Mouse (Mus musculus) spleen, adult 2 months (tissue): ENCODE data around the gene 1700067K01Rik. TPM values are rescaled to one million over a fixed set of nuclear protein-coding genes. Genes with fewer than 3 reads are reported as not detected.

Experiments
- DNase-seq, 2 experiments: peaks; one replicate each; pipeline versions ENCODE4 v3.0.0 to v3.0.0-alpha.2; 2012 to 2021; ENCODE audit warnings: low spot score in 2 of 2, low read depth in 1 of 2
- H3K27ac ChIP-seq: fragments of 200-500 bp; 2 replicates; pipeline ENCODE4 v1.5.1; 2012; ENCODE audit warnings: low read length, inconsistent platforms; ENCODE audit not compliant: insufficient read depth
- H3K27me3 ChIP-seq: fragments of 200-500 bp; 2 replicates; pipeline ENCODE4 v1.6.1; 2012; ENCODE audit warnings: mild to moderate bottlenecking, moderate library complexity, low read length, inconsistent platforms; ENCODE audit not compliant: control insufficient read depth, insufficient read depth
- H3K36me3 ChIP-seq: fragments of 200-500 bp; 2 replicates; pipeline ENCODE4 v1.6.1; 2012; ENCODE audit warnings: mild to moderate bottlenecking, low read length, inconsistent platforms; ENCODE audit not compliant: control insufficient read depth, insufficient read depth
- H3K4me1 ChIP-seq: fragments of 200-500 bp; 2 replicates; pipeline ENCODE4 v1.6.1; 2011; ENCODE audit warnings: inconsistent platforms; ENCODE audit not compliant: control insufficient read depth, insufficient read depth, insufficient read length
- H3K4me3 ChIP-seq: fragments of 200-500 bp; 2 replicates; pipeline ENCODE4 v1.5.1; 2011; ENCODE audit warnings: mild to moderate bottlenecking, inconsistent platforms; ENCODE audit not compliant: insufficient read depth, insufficient read length; ENCODE audit errors: extremely low read depth
- CTCF ChIP-seq: fragments of 200-500 bp; IDR thresholded peaks from 2 replicates; pipeline ENCODE4 v1.5.1; 2011; ENCODE audit warnings: mild to moderate bottlenecking, inconsistent platforms; ENCODE audit not compliant: insufficient read depth, insufficient read length, insufficient replicate concordance; ENCODE audit errors: extremely low read depth
- POLR2A ChIP-seq: fragments of 200-500 bp; IDR thresholded peaks from 2 replicates; pipeline ENCODE4 v1.6.1; 2011; ENCODE audit warnings: low read depth, low read length, inconsistent platforms
- WGBS: fragments of 180-500 bp; shearing (Covaris S2); methylation state at CpG from one replicate; pipeline ENCODE4 v1.1.7; 2018; 5-methylcytosine and 5-hydroxymethylcytosine counted together
- polyA plus RNA-seq: library from polyadenylated mRNA; depleted of rRNA; stranded (reverse); fragments of >200 nt; gene quantifications from 2 replicates; pipeline ENCODE4 v1.2.3, GENCODE M21; 2012

Gene 1700067K01Rik
- polyA plus RNA-seq, 1 experiment: 0.46 TPM

- no peak for TF ChIP-seq POLR2A
- no peak for TF ChIP-seq CTCF
- Histone ChIP-seq H3K36me3 (no peaks in the 10 kb centered on the region), H3K27ac (no peak overlapping the region), H3K4me1 (peaks cover 3% of the 10 kb centered on the region; the same call in 1 of the 2 replicates), H3K4me3 (no peak overlapping the region), H3K27me3 (no peaks in the 10 kb centered on the region)
- 98% methylated on average over 7 of the region's 7 CpGs for WGBS
- no peak for DNase-seq
These were observed 33.6 kb upstream of the 1700067K01Rik start for GRCm38 (mm10) chr8:83967701-83968100.

DNA sequence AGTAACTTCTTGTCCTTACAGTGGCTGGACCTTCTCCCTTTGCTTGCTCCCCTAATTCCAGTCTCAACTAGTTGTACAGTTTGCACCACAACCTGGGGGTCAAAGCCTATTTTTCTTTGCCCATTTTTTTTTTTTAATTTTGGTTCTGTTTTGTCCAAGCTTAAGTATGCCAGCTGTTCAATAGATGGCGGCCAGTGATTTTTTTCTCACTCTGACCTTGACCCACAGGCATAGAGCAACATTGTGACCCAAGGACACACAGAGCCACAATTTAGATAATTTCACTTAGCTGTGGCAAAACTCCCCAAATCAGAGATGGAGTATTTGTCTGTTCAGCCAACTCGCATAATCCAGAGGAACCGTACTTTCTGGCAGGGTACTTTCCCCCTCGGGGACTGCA lies 30.2 kb upstream of the 1700067K01Rik start:
- DNase-seq: no peak
- 90% methylated on average over 4 of the region's 4 CpGs for WGBS
- no peak for TF ChIP-seq POLR2A
- no peak for TF ChIP-seq CTCF
- no peaks in the 10 kb centered on the region for H3K27me3 ChIP-seq
- no peak overlapping the region for H3K27ac ChIP-seq
- H3K4me3 ChIP-seq: no peak overlapping the region
- peaks cover 9% of the 10 kb centered on the region; the same call in 1 of the 2 replicates for H3K4me1 ChIP-seq
- H3K36me3 ChIP-seq: no peaks in the 10 kb centered on the region

DNA sequence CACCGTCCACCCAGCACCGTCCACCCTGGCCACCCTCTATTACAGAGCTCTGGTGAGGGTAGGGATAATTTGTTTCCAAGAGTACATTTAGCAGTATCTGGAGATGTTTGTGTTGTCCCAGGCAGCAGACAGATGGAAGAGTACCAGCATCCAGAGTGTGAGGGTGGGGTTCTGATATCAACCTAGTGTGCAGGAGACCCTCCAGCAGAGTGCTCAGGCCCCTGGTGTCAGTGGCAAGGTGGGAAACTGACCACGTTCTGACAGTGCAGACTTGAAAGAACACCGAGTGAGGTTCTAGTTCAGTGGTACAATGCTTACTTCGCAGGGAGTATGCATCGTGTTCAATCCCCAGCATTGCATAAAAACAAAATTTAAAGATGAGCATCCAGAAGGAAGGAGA lies 29.6 kb upstream of the 1700067K01Rik start:
- Histone ChIP-seq H3K4me1 (peaks cover 9% of the 10 kb centered on the region; the same call in 1 of the 2 replicates), H3K4me3 (no peak overlapping the region), H3K27ac (no peak overlapping the region), H3K27me3 (no peaks in the 10 kb centered on the region), H3K36me3 (no peaks in the 10 kb centered on the region)
- no peak for DNase-seq
- 91% methylated on average over 6 of the region's 6 CpGs for WGBS
- TF ChIP-seq CTCF (no peak), POLR2A (no peak)

- peak; percentile 94 to 98 for DNase-seq
- no peaks in the 10 kb centered on the region for H3K27me3 ChIP-seq
- WGBS: under 1% methylated on average over 91 of the region's 94 CpGs
- H3K4me1 ChIP-seq: peaks cover 14% of the 10 kb centered on the region; the same call in 1 of the 2 replicates
- TF ChIP-seq CTCF (no peak), POLR2A (peak; percentile 12; the same call in 1 of the 2 replicates)
- H3K4me3 ChIP-seq: peak within 1 kb of the TSS; percentile 83
- no peaks in the 10 kb centered on the region for H3K36me3 ChIP-seq
- peak within 1 kb of the TSS; percentile 35 for H3K27ac ChIP-seq
These were observed 28.9 kb upstream of the 1700067K01Rik start, which contains the start of gene Prkaca for GRCm38 (mm10) chr8:83972150-83973120. Gene Prkaca (plus strand): TSS chr8:83972993.

DNA sequence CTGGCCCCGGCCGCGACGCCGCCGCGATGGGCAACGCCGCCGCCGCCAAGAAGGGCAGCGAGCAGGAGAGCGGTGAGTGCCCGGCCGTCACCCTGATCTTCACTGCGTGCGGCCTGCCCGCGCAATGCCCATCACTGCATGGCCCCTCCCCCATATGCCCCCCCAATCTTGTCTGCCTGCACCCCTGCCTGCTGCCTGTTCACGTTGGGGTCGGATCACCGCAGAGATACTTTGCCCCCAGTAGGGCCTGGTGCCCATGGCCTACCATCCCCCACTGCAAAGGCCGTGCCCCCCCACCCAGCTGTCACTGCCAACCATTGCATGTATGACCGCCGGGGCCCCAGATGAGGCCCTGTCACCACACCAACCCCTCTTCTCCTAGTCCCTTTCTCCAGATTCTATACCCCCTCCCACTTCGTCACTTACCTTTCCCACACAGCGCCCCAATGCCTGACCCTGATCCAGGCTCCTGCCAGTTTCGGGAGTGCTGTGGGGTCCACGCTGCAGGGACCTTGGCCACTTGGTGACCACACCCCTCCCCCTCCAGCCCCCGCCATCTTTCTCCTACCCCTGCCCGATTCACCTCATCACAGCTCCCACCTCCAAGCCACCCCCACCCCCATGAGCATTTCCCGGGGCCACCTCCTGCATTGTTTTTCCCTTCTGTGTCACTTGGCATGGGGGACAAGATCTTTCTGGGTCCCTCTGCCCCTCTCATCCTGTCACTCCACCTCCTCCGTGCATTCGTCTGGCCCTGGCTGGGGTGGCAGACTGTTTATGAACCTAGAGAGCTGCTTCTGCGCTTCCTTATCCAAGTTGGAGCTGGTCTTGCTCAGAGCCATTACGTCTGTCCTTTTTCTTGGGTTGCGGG lies 27.9 kb upstream of the 1700067K01Rik start:
- peak overlapping the region; percentile 35; the same call in 1 of the 2 replicates for H3K27ac ChIP-seq
- no peaks in the 10 kb centered on the region for H3K27me3 ChIP-seq
- peaks cover 15% of the 10 kb centered on the region; the same call in 1 of the 2 replicates for H3K4me1 ChIP-seq
- no peaks in the 10 kb centered on the region for H3K36me3 ChIP-seq
- DNase-seq: no peak
- WGBS: 9% methylated on average over 37 of the region's 37 CpGs
- no peak for TF ChIP-seq POLR2A
- peak overlapping the region; percentile 83 for H3K4me3 ChIP-seq

GRCm38 (mm10) chr8:83974521-83974920 lies 26.8 kb upstream of the 1700067K01Rik start:
- no peaks in the 10 kb centered on the region for H3K36me3 ChIP-seq
- no peak overlapping the region for H3K27ac ChIP-seq
- no peak overlapping the region for H3K4me3 ChIP-seq
- WGBS: 88% methylated on average over 4 of the region's 4 CpGs
- no peak for TF ChIP-seq CTCF
- TF ChIP-seq POLR2A: no peak
- H3K4me1 ChIP-seq: peaks cover 15% of the 10 kb centered on the region; the same call in 1 of the 2 replicates
- DNase-seq: no peak
- no peaks in the 10 kb centered on the region for H3K27me3 ChIP-seq
